Mouse (Mus musculus): ENCODE data around the gene Nthl1. TPM values are rescaled to one million over a fixed set of nuclear protein-coding genes. Genes with fewer than 3 reads are reported as not detected.
"Not testable (repeated sequence)": the region's sequence is repeated elsewhere in the genome, so short reads cannot be mapped to it uniquely, and the experiment has no call there.

Gene Nthl1
- polyA plus RNA-seq, 1 experiment from 2014 or later, result 14.9 TPM

DNA sequence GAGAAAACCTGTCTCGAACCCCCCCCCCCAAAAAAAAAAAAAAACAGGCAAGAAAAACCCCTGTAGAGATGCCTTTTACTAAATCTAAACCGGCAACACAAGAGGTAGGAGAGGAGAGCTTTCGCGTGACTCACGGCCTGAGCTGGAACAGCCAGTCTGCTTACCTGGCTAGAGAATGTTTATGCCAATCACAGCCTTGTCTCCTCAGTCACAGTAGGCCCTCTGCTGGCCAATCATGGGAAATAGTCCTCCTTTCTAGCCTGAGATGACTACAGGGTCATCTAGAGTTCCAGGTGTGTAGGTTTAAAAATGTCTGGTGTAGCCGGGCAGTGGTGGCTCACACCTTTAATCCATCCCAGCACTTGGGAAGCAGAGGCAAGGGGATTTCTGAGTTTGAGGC, 34.9 kb downstream of the Nthl1 start:
- Histone ChIP-seq H3K4me1 (replicated peaks; ENCODE audit: insufficient read depth, low read length) (peaks cover 20% of the 10 kb centered on the region), H3K4me2 (ENCODE audit: low read length) (no peak overlapping the region), H3K36me3 (ENCODE audit: insufficient read depth, low read length) (no peaks in the 10 kb centered on the region), H3K9me3 (replicated peaks; ENCODE audit: low read length) (no peaks in the 10 kb centered on the region), H3K9ac (ENCODE audit: low read depth, low read length) (no peak overlapping the region), H3K27ac (no peak overlapping the region), H3K27me3 (ENCODE audit: insufficient read depth, low read length) (no peaks in the 10 kb centered on the region), H3K4me3 (replicated peaks; ENCODE audit: low read depth, low read length) (no peak overlapping the region)
- peak; percentile 85 for TF ChIP-seq CTCF (IDR thresholded peaks at IDR 0.05; ENCODE audit: low read depth)
- 33% methylated on average over 6 of the region's 6 CpGs for WGBS
- peak; percentile 86 for DNase-seq (ENCODE audit: low spot score)
- ATAC-seq (replicated peaks; ENCODE audit: low FRiP score, low read depth), result no peak; the same call in 1 of the 2 replicates

DNA sequence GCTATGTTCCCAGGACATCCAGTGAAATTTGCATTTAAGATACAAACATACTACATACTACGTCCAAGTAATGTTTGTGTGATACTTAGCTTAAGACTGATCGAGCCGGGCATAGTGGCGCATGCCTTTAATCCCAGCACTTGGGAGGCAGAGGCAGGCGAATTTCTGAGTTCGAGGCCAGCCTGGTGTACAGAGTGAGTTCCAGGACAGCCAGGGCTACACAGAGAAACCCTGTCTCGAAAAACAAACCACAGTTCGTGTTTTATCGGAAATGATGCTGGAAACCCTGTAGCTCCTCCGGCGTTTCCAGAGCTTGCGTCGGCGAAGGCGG, 36.7 kb downstream of the Nthl1 start:
- not testable (repeated sequence) for ATAC-seq (replicated peaks; ENCODE audit: low FRiP score, low read depth); H3K27me3 ChIP-seq (ENCODE audit: insufficient read depth, low read length); DNase-seq (ENCODE audit: low spot score); H3K36me3 ChIP-seq (ENCODE audit: insufficient read depth, low read length); H3K9me3 ChIP-seq (replicated peaks; ENCODE audit: low read length)
- H3K4me1 ChIP-seq (replicated peaks; ENCODE audit: insufficient read depth, low read length), result peaks cover 21% of the 10 kb centered on the region
- peak overlapping the region; percentile 74 for H3K4me2 ChIP-seq (ENCODE audit: low read length)
- 10% methylated on average over 15 of the region's 15 CpGs for WGBS
- peak overlapping the region; percentile 89 for H3K27ac ChIP-seq
- peak overlapping the region; percentile 93; the same call in 1 of the 2 replicates for H3K9ac ChIP-seq (ENCODE audit: low read depth, low read length)
- peak overlapping the region; percentile 98 for H3K4me3 ChIP-seq (replicated peaks; ENCODE audit: low read depth, low read length)

DNA sequence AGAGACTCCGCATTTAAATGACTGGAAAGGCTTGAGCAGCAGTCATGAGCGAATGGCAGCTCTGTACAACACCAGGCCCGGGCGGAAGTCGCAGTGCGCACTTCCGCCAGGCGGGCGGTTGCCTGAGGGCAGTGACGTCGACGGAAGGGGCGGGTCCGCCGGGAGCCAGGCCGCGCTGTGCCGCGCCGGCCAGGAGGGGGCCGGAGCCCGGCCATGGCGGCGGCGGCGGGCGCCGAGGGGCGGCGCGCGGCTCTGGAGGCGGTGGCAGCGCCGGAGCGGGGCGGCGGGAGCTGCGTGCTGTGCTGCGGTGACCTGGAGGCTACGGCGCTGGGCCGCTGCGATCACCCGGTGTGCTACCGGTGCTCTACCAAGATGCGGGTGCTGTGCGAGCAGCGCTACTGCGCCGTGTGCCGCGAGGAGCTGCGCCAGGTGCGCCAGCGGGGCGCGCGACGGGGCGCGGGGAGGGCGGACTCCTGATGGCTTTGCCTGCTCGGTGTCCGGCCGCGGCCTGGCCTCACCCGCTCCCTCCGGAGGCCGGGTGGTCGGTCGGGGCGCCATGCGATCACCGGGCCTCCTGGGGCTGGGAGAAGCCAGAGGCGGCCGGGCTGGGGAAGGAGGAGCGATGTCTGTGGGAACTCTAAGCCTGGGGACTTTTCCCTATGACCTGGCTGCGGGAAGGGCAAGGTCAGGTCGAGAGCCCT, 37.2 kb downstream of the Nthl1 start, which contains the start of gene Zfp598:
TSS of gene Zfp598 (plus strand) at position 143 of the 701 bp plus-strand sequence.
- under 1% methylated on average over 68 of the region's 80 CpGs for WGBS
- peak; percentile 97 for ATAC-seq (replicated peaks; ENCODE audit: low FRiP score, low read depth)
- TF ChIP-seq CTCF (IDR thresholded peaks at IDR 0.05; ENCODE audit: low read depth), result peak; percentile 41

DNA sequence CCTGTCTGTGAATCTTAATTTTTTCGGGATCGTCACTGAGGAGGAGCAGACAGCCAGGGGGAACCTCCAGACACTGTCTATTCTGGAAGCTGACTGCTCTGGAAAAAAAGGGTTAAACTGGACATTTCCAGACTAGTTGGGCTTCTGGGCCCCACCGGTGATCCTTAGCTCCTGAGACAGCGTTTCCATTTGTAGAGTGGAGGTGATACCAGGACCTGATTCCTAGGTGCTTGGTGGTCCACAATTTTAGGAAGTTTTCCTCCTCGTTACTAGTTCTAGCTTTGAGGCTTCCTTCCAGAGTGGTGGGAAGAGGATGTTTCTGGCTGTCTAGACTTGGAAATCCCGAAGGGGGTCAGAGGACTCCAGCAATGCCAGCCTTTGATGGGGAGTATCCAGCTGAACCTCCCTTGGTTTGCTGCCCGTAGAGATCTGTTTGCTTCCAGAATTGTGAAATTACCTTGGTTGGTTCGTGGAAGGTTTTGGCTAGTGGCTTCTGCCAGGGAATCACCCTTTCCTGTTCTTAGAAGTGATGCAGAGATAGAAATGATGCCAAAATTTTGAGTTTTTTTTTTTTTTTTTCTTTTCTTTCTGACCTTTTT, 37.9 kb downstream of the Nthl1 start:
- Histone ChIP-seq H3K27me3 (ENCODE audit: insufficient read depth, low read length) (no peaks in the 10 kb centered on the region), H3K36me3 (ENCODE audit: insufficient read depth, low read length) (no peaks in the 10 kb centered on the region), H3K4me3 (replicated peaks; ENCODE audit: low read depth, low read length) (peak overlapping the region; percentile 98), H3K9ac (ENCODE audit: low read depth, low read length) (peak overlapping the region; percentile 93), H3K4me1 (replicated peaks; ENCODE audit: insufficient read depth, low read length) (peaks cover 21% of the 10 kb centered on the region), H3K27ac (peak overlapping the region; percentile 89), H3K4me2 (ENCODE audit: low read length) (peak overlapping the region; percentile 74), H3K9me3 (replicated peaks; ENCODE audit: low read length) (no peaks in the 10 kb centered on the region)
- no peak for ATAC-seq (replicated peaks; ENCODE audit: low FRiP score, low read depth)
- WGBS, result 6% methylated on average over 8 of the region's 8 CpGs
- no peak for TF ChIP-seq CTCF (IDR thresholded peaks at IDR 0.05; ENCODE audit: low read depth)
- DNase-seq (ENCODE audit: low spot score), result no peak

More for the DNA sequence above, 37.2 kb downstream of the Nthl1 start, which contains the start of gene Zfp598:
- DNase-seq (ENCODE audit: low spot score), result peak; percentile 98
- H3K9me3 ChIP-seq (replicated peaks; ENCODE audit: low read length), result no peaks in the 10 kb centered on the region
- no peaks in the 10 kb centered on the region for H3K27me3 ChIP-seq (ENCODE audit: insufficient read depth, low read length)
- H3K27ac ChIP-seq, result peak within 1 kb of the TSS; percentile 89
- no peaks in the 10 kb centered on the region for H3K36me3 ChIP-seq (ENCODE audit: insufficient read depth, low read length)
- H3K9ac ChIP-seq (ENCODE audit: low read depth, low read length), result peak within 1 kb of the TSS; percentile 93
- peak within 1 kb of the TSS; percentile 98 for H3K4me3 ChIP-seq (replicated peaks; ENCODE audit: low read depth, low read length)
- H3K4me2 ChIP-seq (ENCODE audit: low read length), result peak within 1 kb of the TSS; percentile 74
- H3K4me1 ChIP-seq (replicated peaks; ENCODE audit: insufficient read depth, low read length), result peaks cover 21% of the 10 kb centered on the region

DNA sequence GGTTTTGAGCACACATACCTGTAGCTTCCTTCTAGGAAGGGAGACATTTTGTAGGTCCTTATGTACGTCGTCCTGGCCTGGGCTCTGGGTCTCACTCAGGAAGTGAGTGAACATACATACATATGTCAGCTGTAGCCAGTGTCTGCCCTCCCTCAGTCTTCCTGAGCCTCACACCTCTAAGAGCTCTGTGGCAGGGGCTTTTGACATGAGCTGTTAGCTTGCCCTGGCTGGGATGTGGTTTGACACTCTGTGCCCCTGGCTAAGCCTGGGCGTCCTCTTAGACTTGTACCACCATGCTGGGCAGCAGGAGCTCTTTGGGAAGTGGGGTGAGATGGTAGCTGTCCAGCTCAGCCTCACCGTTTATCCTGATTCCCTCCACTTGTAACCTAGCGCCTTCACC, 38.9 kb downstream of the Nthl1 start:
- Histone ChIP-seq H3K27ac (no peak overlapping the region), H3K4me1 (replicated peaks; ENCODE audit: insufficient read depth, low read length) (peaks cover 21% of the 10 kb centered on the region), H3K9me3 (replicated peaks; ENCODE audit: low read length) (no peaks in the 10 kb centered on the region), H3K4me2 (ENCODE audit: low read length) (peak overlapping the region; percentile 30; the same call in 1 of the 2 replicates), H3K27me3 (ENCODE audit: insufficient read depth, low read length) (no peaks in the 10 kb centered on the region), H3K9ac (ENCODE audit: low read depth, low read length) (peak overlapping the region; percentile 6), H3K36me3 (ENCODE audit: insufficient read depth, low read length) (no peaks in the 10 kb centered on the region), H3K4me3 (replicated peaks; ENCODE audit: low read depth, low read length) (no peak overlapping the region)
- WGBS, result 59% methylated on average over 5 of the region's 5 CpGs
- TF ChIP-seq CTCF (IDR thresholded peaks at IDR 0.05; ENCODE audit: low read depth), result no peak
- ATAC-seq (replicated peaks; ENCODE audit: low FRiP score, low read depth) (no peak), DNase-seq (ENCODE audit: low spot score) (no peak)

DNA sequence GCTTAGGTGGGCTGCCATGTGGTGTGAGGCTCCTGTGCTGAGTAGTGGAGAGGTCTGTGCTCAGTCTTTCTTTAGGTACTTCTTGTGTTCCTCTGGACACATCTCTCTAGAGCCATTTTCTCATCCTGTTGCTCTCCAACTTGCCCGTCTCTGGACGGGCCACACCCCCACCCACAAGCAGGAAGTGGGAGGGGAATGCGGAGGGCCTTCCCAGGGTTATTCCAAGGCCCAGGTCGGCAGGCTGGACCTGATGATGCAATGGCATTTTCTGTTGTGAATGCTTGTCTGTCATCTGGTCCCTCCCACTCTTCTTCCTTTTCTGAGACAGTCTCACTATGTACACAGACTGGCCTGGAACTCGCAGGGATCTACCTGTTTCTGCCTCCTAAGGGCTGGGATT, 39.7 kb downstream of the Nthl1 start:
- Histone ChIP-seq H3K9me3 (replicated peaks; ENCODE audit: low read length) (no peaks in the 10 kb centered on the region), H3K4me3 (replicated peaks; ENCODE audit: low read depth, low read length) (no peak overlapping the region), H3K36me3 (ENCODE audit: insufficient read depth, low read length) (peaks cover 5% of the 10 kb centered on the region), H3K27me3 (ENCODE audit: insufficient read depth, low read length) (no peaks in the 10 kb centered on the region), H3K9ac (ENCODE audit: low read depth, low read length) (no peak overlapping the region), H3K27ac (no peak overlapping the region; the same call in 1 of the 2 replicates), H3K4me2 (ENCODE audit: low read length) (peak overlapping the region; percentile 30), H3K4me1 (replicated peaks; ENCODE audit: insufficient read depth, low read length) (peaks cover 21% of the 10 kb centered on the region)
- WGBS, result 14% methylated on average over 5 of the region's 5 CpGs
- no peak for TF ChIP-seq CTCF (IDR thresholded peaks at IDR 0.05; ENCODE audit: low read depth)
- 0 out of 2 replicates have a peak, but pooled peaks have one; percentile 1 for ATAC-seq (replicated peaks; ENCODE audit: low FRiP score, low read depth)
- peak; percentile 71 for DNase-seq (ENCODE audit: low spot score)

All from kidney, postnatal 0 days (tissue).